Mouse (Mus musculus) hindbrain, embryonic 12.5 days (tissue): ENCODE results near the gene Ephb1. TPM values are rescaled to one million over a fixed set of nuclear protein-coding genes. Genes with fewer than 3 reads are reported as not detected.

Experiments
- ATAC-seq: fragments of 200-750 bp; cut with Nextera tagmentation; 2 replicates; pipeline ENCODE4 v1.8.0; 2017; ENCODE audit warnings: moderate TSS enrichment; ENCODE audit not compliant: low FRiP score
- H3K27ac ChIP-seq: fragments of 300-500 bp; sonication (generic); 2 replicates; pipeline ENCODE4 v1.5.1; 2016; ENCODE audit warnings: mild to moderate bottlenecking
- H3K27me3 ChIP-seq: fragments of 300-500 bp; sonication (generic); 2 replicates; pipeline ENCODE4 v1.6.1; 2016; ENCODE audit warnings: mild to moderate bottlenecking
- H3K36me3 ChIP-seq: fragments of 300-500 bp; sonication (generic); 2 replicates; pipeline ENCODE4 v1.6.1; 2016; ENCODE audit warnings: mild to moderate bottlenecking
- H3K4me1 ChIP-seq: fragments of 300-500 bp; sonication (generic); 2 replicates; pipeline ENCODE4 v1.6.1; 2016
- H3K4me2 ChIP-seq: fragments of 300-500 bp; sonication (generic); replicated peaks from 2 replicates; pipeline ENCODE4 v1.6.1; 2016; ENCODE audit warnings: mild to moderate bottlenecking
- H3K4me3 ChIP-seq: fragments of 300-500 bp; sonication (generic); 2 replicates; pipeline ENCODE4 v1.5.1; 2016; ENCODE audit warnings: mild to moderate bottlenecking
- H3K9ac ChIP-seq: fragments of 300-500 bp; sonication (generic); 2 replicates; pipeline ENCODE4 v1.6.1; 2016; ENCODE audit warnings: mild to moderate bottlenecking, moderate library complexity
- H3K9me3 ChIP-seq: fragments of 300-500 bp; sonication (generic); replicated peaks from 2 replicates; pipeline ENCODE4 v1.6.1; 2016; ENCODE audit warnings: mild to moderate bottlenecking
- WGBS: fragments of 180-500 bp; shearing (Covaris S2); methylation state at CpG from one replicate; pipeline ENCODE4 v1.1.7; 2016; 5-methylcytosine and 5-hydroxymethylcytosine counted together
- polyA plus RNA-seq: library from polyadenylated mRNA; unstranded; fragments of >200 nt; fragmentation: Nextera tagmentation; extraction: Ambion mirVana; gene quantifications from 2 replicates; pipeline ENCODE4 v1.2.1, GENCODE M21; 2016

The Ephb1 gene
- polyA plus RNA-seq, 1 experiment from 2014 or later: 30.2 TPM

DNA sequence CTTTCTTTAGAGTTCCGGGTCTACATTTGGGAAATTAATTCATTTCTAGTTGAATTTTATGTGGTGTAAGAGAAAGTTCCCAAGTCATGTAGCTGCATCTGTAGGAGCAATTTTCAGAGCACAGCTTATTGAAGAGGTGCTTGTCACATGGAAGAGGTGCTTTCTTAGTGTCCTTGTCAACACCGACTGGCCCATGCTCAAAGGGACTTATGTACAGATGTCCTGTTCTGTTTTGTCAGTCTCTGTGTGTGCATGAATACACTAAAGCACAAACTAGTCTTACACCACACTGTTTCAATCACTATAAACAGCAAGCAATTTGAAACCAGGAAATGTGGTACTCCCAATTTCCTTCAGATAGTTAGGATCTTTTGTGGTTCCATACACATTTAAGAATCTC, 13.3 kb upstream of the Ephb1 start:
- H3K27ac ChIP-seq: no peak overlapping the region
- no peaks in the 10 kb centered on the region for H3K27me3 ChIP-seq
- ATAC-seq: no peak
- H3K4me1 ChIP-seq: peaks cover 3% of the 10 kb centered on the region; the same call in 1 of the 2 replicates
- H3K36me3 ChIP-seq: no peaks in the 10 kb centered on the region
- no peaks in the 10 kb centered on the region for H3K9me3 ChIP-seq
- WGBS: 94% methylated on average over 2 of the region's 2 CpGs
- H3K4me2 ChIP-seq: no peak overlapping the region
- no peak overlapping the region for H3K4me3 ChIP-seq
- H3K9ac ChIP-seq: no peak overlapping the region

DNA sequence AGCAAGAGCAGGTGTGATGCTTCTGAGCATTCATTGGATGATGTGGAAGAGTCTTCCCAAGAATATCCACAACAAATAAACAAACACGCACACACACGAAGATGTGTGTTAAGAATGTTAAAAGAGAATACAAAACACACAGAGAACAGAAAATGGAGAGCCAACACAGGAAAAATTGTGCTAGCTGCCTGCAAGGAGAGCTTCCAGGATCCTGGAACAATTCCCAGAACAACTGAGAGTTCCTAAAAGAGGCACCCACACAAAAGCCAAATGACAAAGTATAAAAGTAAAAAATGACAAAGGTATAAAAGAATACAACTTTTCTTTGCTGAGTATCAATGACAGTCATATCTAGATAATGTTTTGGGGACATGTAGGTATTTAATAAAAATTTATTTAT, 11.0 kb upstream of the Ephb1 start:
- H3K4me1 ChIP-seq: peaks cover 3% of the 10 kb centered on the region; the same call in 1 of the 2 replicates
- H3K27me3 ChIP-seq: no peaks in the 10 kb centered on the region
- ATAC-seq: no peak
- no peak overlapping the region for H3K27ac ChIP-seq
- H3K9ac ChIP-seq: no peak overlapping the region
- no peak overlapping the region for H3K4me2 ChIP-seq
- H3K9me3 ChIP-seq: no peaks in the 10 kb centered on the region
- 89% methylated on average over 2 of the region's 2 CpGs for WGBS
- no peaks in the 10 kb centered on the region for H3K36me3 ChIP-seq
- H3K4me3 ChIP-seq: no peak overlapping the region

DNA sequence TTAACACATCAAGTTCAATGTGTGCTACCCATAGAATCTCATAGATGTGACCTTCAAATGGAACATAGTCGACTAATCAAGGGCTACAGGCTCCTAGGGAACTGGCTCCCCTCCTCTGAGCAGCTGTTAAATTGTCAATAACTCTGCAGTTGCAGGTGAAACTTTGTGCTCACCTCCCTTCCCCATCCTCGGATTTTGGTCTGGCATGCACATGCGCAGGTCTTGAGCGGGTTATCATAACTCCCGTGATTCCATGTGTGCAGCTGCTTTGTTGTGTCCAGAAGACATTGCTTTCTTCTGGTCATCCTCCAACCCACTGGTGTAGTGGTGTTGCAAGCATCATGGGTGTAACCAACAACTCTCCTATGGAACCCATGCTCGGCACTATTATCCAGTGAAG, 4.8 kb upstream of the Ephb1 start:
- WGBS: 89% methylated on average over 6 of the region's 6 CpGs
- no peaks in the 10 kb centered on the region for H3K36me3 ChIP-seq
- H3K9me3 ChIP-seq: no peaks in the 10 kb centered on the region
- peaks cover 26% of the 10 kb centered on the region for H3K27me3 ChIP-seq
- no peak overlapping the region for H3K4me2 ChIP-seq
- no peak overlapping the region for H3K9ac ChIP-seq
- no peak for ATAC-seq
- H3K27ac ChIP-seq: no peak overlapping the region
- no peak overlapping the region for H3K4me3 ChIP-seq
- no peaks in the 10 kb centered on the region for H3K4me1 ChIP-seq

DNA sequence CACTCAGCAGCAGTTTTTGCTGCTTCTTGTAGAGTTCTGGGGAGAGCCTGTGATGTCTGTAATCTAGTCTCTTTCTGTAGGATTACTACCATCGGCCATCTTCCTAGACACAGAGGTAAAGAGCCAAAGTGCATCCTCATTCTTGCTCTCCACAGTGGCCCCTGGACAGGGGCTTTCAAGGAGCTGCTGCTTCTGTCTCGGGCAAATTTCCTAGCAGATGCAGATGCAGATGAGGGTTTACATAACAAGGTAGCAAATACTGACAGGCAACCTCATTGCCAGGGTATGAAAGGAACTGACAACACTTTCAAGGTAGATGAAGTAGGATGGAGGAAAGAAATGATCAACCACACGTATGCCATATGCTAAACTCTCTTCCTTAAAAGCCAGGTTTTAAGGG, 4.2 kb upstream of the Ephb1 start:
- Histone ChIP-seq H3K36me3 (no peaks in the 10 kb centered on the region), H3K9me3 (no peaks in the 10 kb centered on the region), H3K9ac (no peak overlapping the region), H3K27ac (no peak overlapping the region), H3K4me1 (peaks cover 3% of the 10 kb centered on the region; the same call in 1 of the 2 replicates), H3K27me3 (peaks cover 29% of the 10 kb centered on the region), H3K4me2 (no peak overlapping the region), H3K4me3 (no peak overlapping the region)
- ATAC-seq: no peak
- WGBS: 80% methylated on average over 3 of the region's 3 CpGs

DNA sequence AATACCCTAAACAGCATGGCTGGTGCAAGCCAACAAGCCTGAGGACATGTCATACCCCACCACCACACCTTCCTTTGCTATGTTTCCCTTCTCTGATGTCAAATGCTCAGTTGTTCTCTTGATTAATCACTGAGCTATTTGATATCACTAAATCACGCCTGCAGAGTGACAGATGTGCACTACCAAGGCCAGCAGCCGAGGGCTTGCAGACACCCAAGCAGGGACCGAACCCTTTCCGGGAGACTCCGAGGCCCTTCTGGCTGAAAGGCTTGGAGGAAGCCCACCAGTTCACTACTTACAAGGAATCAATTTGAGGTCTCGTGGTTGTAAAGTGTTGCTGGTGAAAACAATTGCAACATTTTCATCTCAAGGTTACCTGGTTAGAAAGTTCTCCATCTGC, 3.5 kb upstream of the Ephb1 start:
- Histone ChIP-seq H3K4me1 (peaks cover 10% of the 10 kb centered on the region), H3K9me3 (no peaks in the 10 kb centered on the region), H3K27ac (no peak overlapping the region), H3K4me2 (no peak overlapping the region), H3K4me3 (no peak overlapping the region), H3K36me3 (no peaks in the 10 kb centered on the region), H3K27me3 (peaks cover 36% of the 10 kb centered on the region), H3K9ac (no peak overlapping the region)
- no peak for ATAC-seq
- 78% methylated on average over 6 of the region's 6 CpGs for WGBS

DNA sequence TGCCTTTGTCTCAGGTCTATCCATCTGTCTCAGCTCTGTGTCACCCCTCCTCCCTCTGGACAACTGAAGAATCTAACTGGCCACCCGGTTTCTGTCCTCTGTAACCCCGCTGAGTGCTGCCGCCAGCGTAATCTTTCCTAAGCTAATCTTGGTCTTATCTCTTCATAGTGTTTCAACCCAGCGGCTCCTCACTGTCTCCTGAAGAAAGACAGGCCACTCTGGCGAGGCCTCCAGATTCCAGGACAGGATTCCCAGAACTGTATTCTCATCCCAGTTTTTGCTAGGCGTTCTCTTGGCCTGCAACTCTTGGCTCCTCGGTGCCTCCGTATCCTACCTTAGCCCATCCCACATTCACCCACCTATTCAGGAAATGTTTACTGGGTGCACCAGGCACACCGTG, 2.0 kb upstream of the Ephb1 start:
- Histone ChIP-seq H3K9ac (no peak overlapping the region), H3K4me2 (no peak overlapping the region), H3K4me3 (no peak overlapping the region), H3K4me1 (peaks cover 25% of the 10 kb centered on the region), H3K27me3 (peaks cover 46% of the 10 kb centered on the region), H3K27ac (no peak overlapping the region), H3K9me3 (no peaks in the 10 kb centered on the region), H3K36me3 (no peaks in the 10 kb centered on the region)
- 81% methylated on average over 10 of the region's 10 CpGs for WGBS
- no peak for ATAC-seq

DNA sequence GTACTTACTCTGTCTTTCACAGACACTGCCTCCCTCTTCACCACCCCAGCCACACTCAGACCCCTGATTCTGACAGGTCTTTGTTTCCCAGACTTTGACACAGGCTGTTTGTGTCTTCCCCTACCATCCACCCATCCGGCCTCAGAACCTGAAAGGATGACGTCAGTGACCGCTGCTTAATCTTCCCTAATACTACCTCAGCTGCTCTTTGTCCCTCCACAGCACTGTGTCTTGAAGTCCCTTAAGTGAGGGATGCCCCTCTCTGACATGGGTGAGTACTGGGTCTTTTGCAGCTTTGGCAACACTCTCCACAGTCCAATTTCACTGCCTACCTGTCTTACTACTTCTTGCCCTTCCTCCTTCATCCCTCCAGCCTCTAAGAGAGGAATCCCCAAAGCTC, 1.2 kb upstream of the Ephb1 start:
- Histone ChIP-seq H3K9me3 (no peaks in the 10 kb centered on the region), H3K4me2 (no peak overlapping the region), H3K27ac (no peak overlapping the region), H3K4me1 (peaks cover 29% of the 10 kb centered on the region), H3K36me3 (no peaks in the 10 kb centered on the region), H3K27me3 (peaks cover 53% of the 10 kb centered on the region), H3K4me3 (no peak overlapping the region), H3K9ac (no peak overlapping the region)
- ATAC-seq: no peak
- WGBS: 59% methylated on average over 3 of the region's 3 CpGs

DNA sequence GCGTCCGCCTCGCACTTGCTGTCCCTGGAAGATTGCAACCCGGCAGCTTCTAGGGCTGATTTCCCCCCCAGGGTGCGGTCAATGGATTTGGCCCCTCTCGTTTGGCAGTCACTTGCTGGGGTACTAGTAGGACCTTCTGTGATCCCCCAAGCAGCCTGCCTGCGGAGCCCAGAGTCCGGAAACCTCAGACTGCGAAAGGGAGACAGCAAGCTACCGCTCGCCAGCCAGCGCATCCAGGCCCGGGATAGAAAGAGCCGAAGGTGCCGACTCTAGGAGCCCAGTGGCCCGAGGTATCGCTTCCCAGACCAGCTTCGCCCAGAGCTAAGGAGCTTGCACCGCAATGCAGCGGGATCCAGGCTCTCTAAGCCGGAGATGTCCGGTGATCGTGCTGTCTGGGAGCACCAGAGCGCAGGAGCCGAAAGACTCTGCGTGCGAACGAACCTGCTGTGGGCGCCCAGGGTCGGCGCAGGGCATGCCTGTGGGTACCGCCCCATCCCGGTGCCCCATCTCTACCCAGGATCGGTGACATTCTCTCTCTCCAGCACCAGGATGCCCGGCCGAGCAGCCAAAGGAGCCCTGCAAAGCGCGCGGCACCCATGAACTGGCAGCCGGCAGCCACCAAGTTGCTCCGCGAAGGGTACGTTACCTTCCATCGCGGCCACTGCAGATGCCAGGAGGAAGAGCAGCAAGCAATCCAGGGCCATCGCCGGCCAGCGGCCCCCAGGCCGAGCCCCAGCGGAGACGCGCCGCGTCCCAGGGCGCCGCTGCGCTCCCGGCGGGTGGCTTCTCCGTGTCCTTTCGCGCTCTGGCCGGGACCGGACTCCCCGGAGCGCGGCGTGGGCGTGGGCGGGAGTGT, 629 bp downstream of the Ephb1 start:
- WGBS: under 1% methylated on average over 68 of the region's 70 CpGs
- Histone ChIP-seq H3K27me3 (peaks cover 68% of the 10 kb centered on the region), H3K27ac (peak overlapping the region; percentile 81)

DNA sequence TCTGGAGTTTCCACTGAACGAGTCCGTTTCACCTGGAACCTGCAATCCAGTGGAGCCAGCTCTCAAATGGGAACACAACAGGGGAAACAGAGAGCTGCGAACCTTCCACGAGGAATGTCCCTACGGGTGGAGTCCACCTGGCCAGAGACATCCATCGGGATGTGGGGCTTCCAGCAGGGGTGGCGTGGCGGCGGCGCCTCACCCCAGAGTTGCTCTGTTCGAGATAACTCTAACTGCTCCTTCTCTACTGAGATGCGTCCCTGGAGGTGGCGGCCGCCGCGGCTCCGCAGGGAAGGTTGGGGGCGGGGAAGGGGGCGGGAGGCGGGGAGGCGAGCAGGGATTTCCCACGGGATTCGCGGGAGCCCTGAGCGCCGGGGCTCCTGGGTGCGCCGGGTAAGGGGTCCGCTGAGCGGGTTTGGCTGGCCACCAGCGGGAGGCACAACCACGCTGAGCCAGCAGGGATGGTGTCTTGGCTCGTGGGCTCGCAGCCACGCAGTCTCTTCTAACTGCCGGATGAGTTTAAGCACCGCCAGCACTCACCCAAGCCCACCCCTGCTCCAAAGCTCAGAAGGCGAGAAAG, 1.3 kb downstream of the Ephb1 start:
- Histone ChIP-seq H3K4me2 (peak overlapping the region; percentile 100), H3K9me3 (no peaks in the 10 kb centered on the region), H3K27me3 (peaks cover 75% of the 10 kb centered on the region), H3K4me3 (peak overlapping the region; percentile 78), H3K36me3 (no peaks in the 10 kb centered on the region), H3K9ac (peak overlapping the region; percentile 95), H3K27ac (peak overlapping the region; percentile 81), H3K4me1 (peaks cover 38% of the 10 kb centered on the region)
- ATAC-seq: no peak
- under 1% methylated on average over 29 of the region's 38 CpGs for WGBS

More for the DNA sequence above, 629 bp downstream of the Ephb1 start:
- peak overlapping the region; percentile 95 for H3K9ac ChIP-seq
- peak overlapping the region; percentile 78 for H3K4me3 ChIP-seq
- peaks cover 31% of the 10 kb centered on the region for H3K4me1 ChIP-seq
- H3K9me3 ChIP-seq: no peaks in the 10 kb centered on the region
- peak; percentile 36 for ATAC-seq
- H3K4me2 ChIP-seq: peak overlapping the region; percentile 100
- H3K36me3 ChIP-seq: no peaks in the 10 kb centered on the region

DNA sequence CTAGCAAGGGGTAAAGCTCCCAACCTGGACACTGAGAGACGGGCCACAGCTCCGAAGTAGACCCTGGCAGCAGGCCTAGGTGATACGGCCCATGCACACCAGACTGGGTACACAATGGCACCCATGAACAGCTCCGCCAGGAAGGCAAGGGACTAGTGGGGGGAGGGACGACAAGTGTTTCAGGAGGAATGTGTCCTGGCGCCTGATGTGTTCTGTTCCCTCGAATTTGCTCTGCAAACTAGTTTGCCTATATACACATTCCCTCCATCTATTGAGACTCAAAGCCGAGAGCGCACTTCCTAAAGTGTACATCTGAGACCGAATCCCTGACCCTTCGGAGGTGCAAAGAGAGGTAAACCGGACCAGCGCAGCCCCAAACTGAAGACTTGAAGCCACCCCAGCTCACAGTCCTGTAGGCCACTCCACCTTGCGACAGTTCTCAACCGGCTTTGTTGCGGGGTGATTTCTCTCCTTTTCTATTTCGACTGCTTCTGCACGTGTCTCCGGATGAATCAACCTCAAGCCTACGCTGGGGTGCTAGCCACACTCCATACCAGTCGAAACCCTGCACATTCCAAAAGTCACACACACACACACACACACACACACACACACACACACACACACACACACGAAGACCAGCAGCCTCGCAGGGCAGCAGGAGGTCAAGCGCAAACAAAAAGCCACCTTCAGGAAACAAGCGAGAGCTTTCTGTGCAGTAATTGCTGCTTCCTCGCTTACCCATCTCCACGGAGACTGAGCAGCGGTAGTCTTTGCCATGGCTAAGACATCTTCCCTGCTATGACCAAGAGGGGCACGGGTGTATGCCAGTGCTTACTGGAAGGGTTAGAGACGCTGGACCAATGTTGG, 2.1 kb downstream of the Ephb1 start:
- peaks cover 42% of the 10 kb centered on the region for H3K4me1 ChIP-seq
- peak overlapping the region; percentile 100 for H3K4me2 ChIP-seq
- no peaks in the 10 kb centered on the region for H3K36me3 ChIP-seq
- peak overlapping the region; percentile 95 for H3K9ac ChIP-seq
- peak overlapping the region; percentile 81 for H3K27ac ChIP-seq
- no peaks in the 10 kb centered on the region for H3K9me3 ChIP-seq
- peaks cover 78% of the 10 kb centered on the region for H3K27me3 ChIP-seq
- ATAC-seq: no peak
- H3K4me3 ChIP-seq: peak overlapping the region; percentile 78
- WGBS: 2% methylated on average over 30 of the region's 30 CpGs

DNA sequence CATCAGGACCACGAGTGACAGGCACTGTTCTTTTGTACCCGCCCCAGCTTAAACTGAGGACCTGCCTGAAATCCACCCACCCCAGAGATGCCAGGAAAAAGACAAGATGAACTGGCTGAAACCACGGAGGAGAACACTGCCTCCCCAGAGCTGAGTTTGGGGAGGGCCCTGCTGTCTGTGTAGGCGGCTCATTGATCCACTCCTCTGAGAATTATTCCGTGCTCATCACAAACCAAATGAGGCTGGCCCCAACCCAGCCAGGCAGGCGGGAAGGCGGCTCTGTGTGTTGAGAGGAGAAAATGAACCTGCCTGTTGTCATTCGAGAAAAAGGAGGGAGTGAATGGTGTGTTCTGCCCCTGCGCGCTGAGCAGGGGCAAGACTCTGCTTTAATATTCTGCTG, 2.8 kb downstream of the Ephb1 start:
- H3K36me3 ChIP-seq: no peaks in the 10 kb centered on the region
- H3K9ac ChIP-seq: peak overlapping the region; percentile 95
- peaks cover 72% of the 10 kb centered on the region for H3K27me3 ChIP-seq
- peaks cover 42% of the 10 kb centered on the region for H3K4me1 ChIP-seq
- H3K4me2 ChIP-seq: peak overlapping the region; percentile 100
- WGBS: 7% methylated on average over 10 of the region's 10 CpGs
- peak overlapping the region; percentile 78 for H3K4me3 ChIP-seq
- H3K27ac ChIP-seq: peak overlapping the region; percentile 81
- no peak for ATAC-seq
- H3K9me3 ChIP-seq: no peaks in the 10 kb centered on the region

DNA sequence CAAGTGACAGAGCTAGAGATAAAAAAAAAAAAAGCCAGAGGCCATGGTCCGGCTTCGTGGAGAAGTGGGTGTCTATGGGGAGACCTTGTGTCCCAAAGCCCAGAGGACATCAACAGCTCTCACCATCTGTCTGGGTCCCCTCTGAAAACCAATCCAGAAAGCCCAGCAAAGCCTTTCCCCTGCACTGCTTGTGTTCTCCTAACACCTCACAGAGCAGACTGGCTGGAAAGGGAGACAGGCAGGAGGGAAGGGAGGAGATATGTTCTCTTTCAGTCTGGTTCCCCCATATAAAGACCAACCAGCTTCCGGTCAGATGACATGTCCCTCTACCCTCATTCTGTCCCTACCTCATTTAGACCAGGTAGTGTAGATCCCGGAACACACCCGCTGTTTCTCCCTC, 3.3 kb downstream of the Ephb1 start:
- peaks cover 42% of the 10 kb centered on the region for H3K4me1 ChIP-seq
- ATAC-seq: no peak
- peak overlapping the region; percentile 95; the same call in 1 of the 2 replicates for H3K9ac ChIP-seq
- H3K36me3 ChIP-seq: no peaks in the 10 kb centered on the region
- WGBS: 59% methylated on average over 5 of the region's 5 CpGs
- no peaks in the 10 kb centered on the region for H3K9me3 ChIP-seq
- H3K27me3 ChIP-seq: peaks cover 67% of the 10 kb centered on the region
- peak overlapping the region; percentile 78 for H3K4me3 ChIP-seq
- peak overlapping the region; percentile 100 for H3K4me2 ChIP-seq
- no peak overlapping the region for H3K27ac ChIP-seq
